Mouse (Mus musculus) CH12.LX (cell line): ENCODE measurements around the gene Syt1. TPM values are rescaled to one million over a fixed set of nuclear protein-coding genes. Genes with fewer than 3 reads are reported as not detected.

Experiments used
- DNase-seq: peaks from one replicate; pipeline ENCODE4 v3.0.0-alpha.2; 2013; ENCODE audit errors: extremely low read depth
- H3K27ac ChIP-seq: 2 replicates; pipeline ENCODE4 v1.5.1; 2012; ENCODE audit warnings: low read depth, mild to moderate bottlenecking, control low read depth, moderate library complexity; ENCODE audit not compliant: insufficient read depth
- H3K27me3 ChIP-seq: replicated peaks from 2 replicates; pipeline ENCODE3; 2012; ENCODE audit warnings: inconsistent platforms
- H3K36me3 ChIP-seq, 2 experiments: replicated peaks in 1 of 2; 2 replicates each; pipeline versions ENCODE3 to v1.6.1; 2012; ENCODE audit warnings: inconsistent platforms in 1 of 2, low read length in 1 of 2, mild to moderate bottlenecking in 1 of 2, mixed read lengths in 1 of 2, moderate library complexity in 1 of 2; ENCODE audit not compliant: control insufficient read depth in 1 of 2, insufficient read depth in 1 of 2
- H3K4me1 ChIP-seq, 2 experiments: 2 replicates each; pipeline ENCODE4 v1.6.1; 2012; ENCODE audit warnings: inconsistent platforms in 1 of 2, moderate library complexity in 1 of 2; ENCODE audit not compliant: insufficient read depth in 2 of 2, control insufficient read depth in 1 of 2
- H3K4me2 ChIP-seq: 2 replicates; pipeline ENCODE4 v1.6.1; 2012; ENCODE audit warnings: low read depth, mild to moderate bottlenecking, control low read depth; ENCODE audit not compliant: poor library complexity, insufficient read depth, severe bottlenecking
- H3K4me3 ChIP-seq, 3 experiments: fragments of 150-350 bp in 1 of 3; sonication (generic) in 1 of 3; replicated peaks in 1 of 3; 2 replicates each; pipeline versions ENCODE3 to v1.5.1; 2011 to 2012; ENCODE audit warnings: low read depth in 2 of 3, low read length in 2 of 3, mild to moderate bottlenecking in 2 of 3, moderate library complexity in 2 of 3, control low read depth in 1 of 3, improper control_type of control experiment in 1 of 3, inconsistent platforms in 1 of 3, mixed read lengths in 1 of 3; ENCODE audit not compliant: poor library complexity in 1 of 3
- H3K79me2 ChIP-seq: replicated peaks from 2 replicates; pipeline ENCODE4 v1.6.1; 2012; ENCODE audit warnings: mild to moderate bottlenecking, moderate library complexity; ENCODE audit not compliant: control insufficient read depth, poor library complexity, insufficient read depth, severe bottlenecking; ENCODE audit errors: extremely low read depth
- H3K9ac ChIP-seq: 2 replicates; pipeline ENCODE4 v1.6.1; 2012; ENCODE audit warnings: low read depth, mild to moderate bottlenecking, control low read depth, moderate library complexity; ENCODE audit not compliant: insufficient read depth
- H3K9me3 ChIP-seq: replicated peaks from 2 replicates; pipeline ENCODE3; 2012; ENCODE audit warnings: low read length, inconsistent platforms, mixed read lengths
- CHD2 ChIP-seq: IDR thresholded peaks from 2 replicates; pipeline ENCODE4 v1.6.1; 2011; ENCODE audit warnings: low read length, improper control_type of control experiment
- EP300 ChIP-seq: IDR thresholded peaks from 2 replicates; pipeline ENCODE4 v1.6.1; 2011; ENCODE audit warnings: low read length, improper control_type of control experiment
- KAT2A ChIP-seq: IDR thresholded peaks from 2 replicates; pipeline ENCODE4 v1.6.1; 2012; ENCODE audit warnings: low read length, improper control_type of control experiment, inconsistent platforms; ENCODE audit not compliant: insufficient replicate concordance
- MAFK ChIP-seq: IDR thresholded peaks from 2 replicates; pipeline ENCODE4 v1.6.1; 2011; ENCODE audit warnings: low read length, improper control_type of control experiment; ENCODE audit not compliant: insufficient replicate concordance
- MEF2A ChIP-seq: IDR thresholded peaks from 2 replicates; pipeline ENCODE4 v1.6.1; 2014; ENCODE audit warnings: low read depth, mild to moderate bottlenecking, inconsistent platforms, low read length, improper control_type of control experiment, borderline replicate concordance
- MYC ChIP-seq: IDR thresholded peaks from 2 replicates; pipeline ENCODE4 v1.6.1; 2011; ENCODE audit warnings: low read depth, mild to moderate bottlenecking, improper control_type of control experiment, low read length
- NRF1 ChIP-seq: IDR thresholded peaks from 2 replicates; pipeline ENCODE4 v1.6.1; 2014; ENCODE audit warnings: low read depth, mild to moderate bottlenecking, inconsistent platforms, low read length, improper control_type of control experiment, moderate library complexity
- PAX5 ChIP-seq: IDR thresholded peaks from 2 replicates; pipeline ENCODE4 v1.6.1; 2012; ENCODE audit warnings: low read length, inconsistent platforms, mixed read lengths
- POLR2A ChIP-seq: IDR thresholded peaks from 2 replicates; pipeline ENCODE4 v1.6.1; 2011; ENCODE audit warnings: low read depth, mild to moderate bottlenecking, improper control_type of control experiment, low read length
- RCOR1 ChIP-seq: conservative IDR thresholded peaks from 2 replicates; pipeline ENCODE4 v1.6.1; 2012; ENCODE audit warnings: low read depth, mild to moderate bottlenecking, inconsistent platforms, low read length, improper control_type of control experiment
- SMC3 ChIP-seq: IDR thresholded peaks from 2 replicates; pipeline ENCODE4 v1.6.1; 2011; ENCODE audit warnings: low read depth, low read length, improper control_type of control experiment
- TCF12 ChIP-seq: IDR thresholded peaks from 2 replicates; pipeline ENCODE4 v1.6.1; 2014; ENCODE audit warnings: low read depth, mild to moderate bottlenecking, inconsistent platforms, low read length, improper control_type of control experiment
- UBTF ChIP-seq: IDR thresholded peaks from 2 replicates; pipeline ENCODE4 v1.6.1; 2012; ENCODE audit warnings: low read depth, mild to moderate bottlenecking, inconsistent platforms, low read length, improper control_type of control experiment, moderate library complexity
- USF2 ChIP-seq: conservative IDR thresholded peaks from 2 replicates; pipeline ENCODE4 v1.6.1; 2011; ENCODE audit warnings: low read depth, low read length, improper control_type of control experiment
- ZMIZ1 ChIP-seq: IDR thresholded peaks from 2 replicates; pipeline ENCODE4 v1.6.1; 2012; ENCODE audit warnings: low read depth, mild to moderate bottlenecking, inconsistent platforms, low read length, improper control_type of control experiment
- dilution Hi-C: fragments of 300-500 bp; cut with MboI; formaldehyde crosslinking; loops from 2 replicates; pipeline ENCODE4 v1.14.3; 2020; ENCODE audit warnings: low sequenced_read_pairs; ENCODE audit not compliant: extremely low pct_unique_long_range_greater_than_20kb, extremely low pct_ligation_motif_present
- in situ Hi-C: fragments of 300-500 bp; cut with MboI; formaldehyde crosslinking; loops from 3 replicates; pipeline ENCODE4 v1.14.3; 2019; ENCODE audit warnings: low sequenced_read_pairs, low pct_ligation_motif_present, low pct_unique_long_range_greater_than_20kb, mixed read lengths
- polyA plus RNA-seq: library from polyadenylated mRNA; unstranded; fragments of >175 nt; gene quantifications from 2 replicates; pipeline ENCODE4 v1.2.1, GENCODE M21; 2012; ENCODE audit warnings: low read depth; ENCODE audit not compliant: insufficient read length
- total RNA-seq, 2 experiments: library from RNA; depleted of rRNA; stranded (reverse); fragments of 300-350 nt in 1 of 2; fragments of >200 nt in 1 of 2; gene quantifications; 2 replicates each; pipeline ENCODE4 v1.2.3; 2012 to 2014

Syt1 gene
- total and polyA plus RNA-seq, 3 experiments = not detected

- no peak overlapping the region for H3K4me3 ChIP-seq
- no peaks in the 10 kb centered on the region for H3K9me3 ChIP-seq
- no peak overlapping the region; the same call in 1 of the 2 replicates for H3K4me2 ChIP-seq
- H3K4me1 ChIP-seq = peaks cover 0 to 10% of the 10 kb centered on the region in 2 experiments; a peak in 2 of 4 replicates
- dilution Hi-C loops = no loop called here
- no peaks in the 10 kb centered on the region for H3K27me3 ChIP-seq
- no peak overlapping the region for H3K9ac ChIP-seq
- no peaks in the 10 kb centered on the region for H3K79me2 ChIP-seq
- DNase-seq = peak; percentile 8
- in situ Hi-C loops = loop anchor here (10.0 kb wide), 1 partner anchor 80 kb away; no protein-coding TSS in a partner anchor
- H3K36me3 ChIP-seq = no peaks in the 10 kb centered on the region
- H3K27ac ChIP-seq = peak overlapping the region; percentile 50
- TF ChIP-seq EP300 (no peak), PAX5 (no peak), UBTF (no peak), ZMIZ1 (no peak), MEF2A (no peak), RCOR1 (no peak), NRF1 (no peak), MYC (no peak), USF2 (no peak)
These were observed 556.1 kb downstream of the Syt1 start for GRCm38 (mm10) chr10:108454691-108455117.

GRCm38 (mm10) chr10:108453561-108453960 lies 557.2 kb downstream of the Syt1 start:
- in situ Hi-C loops (loop anchor here (10.0 kb wide), 1 partner anchor 81 kb away; no protein-coding TSS in a partner anchor), dilution Hi-C loops (no loop called here)
- H3K9me3 ChIP-seq = no peaks in the 10 kb centered on the region
- DNase-seq = peak; percentile 21
- no peaks in the 10 kb centered on the region for H3K79me2 ChIP-seq
- H3K4me1 ChIP-seq = peaks cover 0 to 10% of the 10 kb centered on the region in 2 experiments; a peak in 2 of 4 replicates
- no peaks in the 10 kb centered on the region for H3K36me3 ChIP-seq
- no peak overlapping the region for H3K4me2 ChIP-seq
- 0 out of 2 replicates have a peak, but pooled peaks have one; percentile 30 for TF ChIP-seq CHD2
- TF ChIP-seq MAFK = 0 out of 2 replicates have a peak, but pooled peaks have one; percentile 24
- no peak for TF ChIP-seq NRF1
- H3K27me3 ChIP-seq = no peaks in the 10 kb centered on the region
- no peak overlapping the region for H3K9ac ChIP-seq
- no peak overlapping the region for H3K27ac ChIP-seq
- no peak overlapping the region for H3K4me3 ChIP-seq

- Histone ChIP-seq H3K27me3 (no peaks in the 10 kb centered on the region), H3K79me2 (no peaks in the 10 kb centered on the region), H3K9ac (no peak overlapping the region), H3K36me3 (no peaks in the 10 kb centered on the region), H3K4me2 (no peak overlapping the region), H3K4me1 (peaks cover 0 to 10% of the 10 kb centered on the region in 2 experiments; a peak in 2 of 4 replicates), H3K27ac (no peak overlapping the region)
- in situ Hi-C loops = loop anchor here (10.0 kb wide), 1 partner anchor 82 kb away; no protein-coding TSS in a partner anchor
- DNase-seq = no peak
- TF ChIP-seq KAT2A (no peak), SMC3 (no peak), POLR2A (no peak), TCF12 (no peak)
- TF ChIP-seq, all 38 proteins: peak for 0
- Histone ChIP-seq H3K9me3 (no peaks in the 10 kb centered on the region), H3K4me3 (no peak overlapping the region)
- dilution Hi-C loops = no loop called here
These were observed 558.4 kb downstream of the Syt1 start for GRCm38 (mm10) chr10:108452421-108452820.
